Comparison of ENCODE assay signal across 8 mouse cellular contexts in the genomic region with DNA sequence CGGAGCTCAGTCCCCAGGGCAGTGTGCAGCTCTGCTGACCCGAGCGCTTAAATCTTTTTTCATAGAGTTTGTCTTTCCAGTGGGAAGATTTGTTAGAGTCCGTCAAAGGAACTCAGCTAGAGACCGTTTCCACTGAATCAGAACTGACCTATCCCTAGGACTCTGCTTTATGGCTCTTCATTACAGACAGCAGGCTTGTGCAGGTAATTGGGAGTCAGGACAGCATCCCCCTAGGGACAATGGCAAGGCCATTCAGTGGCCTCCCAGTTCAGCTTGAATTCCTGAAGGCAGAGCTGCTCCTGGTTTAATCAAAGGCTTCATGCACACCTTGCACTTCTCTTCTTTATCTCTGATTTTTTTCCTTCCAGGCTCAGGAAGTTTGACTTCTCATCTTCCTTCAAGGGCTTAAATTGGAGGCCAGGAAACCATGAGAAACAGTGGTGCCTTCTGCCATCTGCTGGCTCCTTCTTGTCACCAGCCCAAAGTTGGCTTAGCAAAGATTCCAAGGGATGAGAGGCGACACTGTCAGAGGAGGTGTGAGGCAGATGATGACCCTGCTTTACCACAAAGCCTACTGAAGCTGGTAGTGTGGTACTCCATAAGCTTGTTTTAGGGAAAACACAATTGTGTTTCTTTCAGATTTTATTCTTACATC.
DNase-seq lines count a peak whose midpoint lies in the region; ATAC-seq lines count a peak whose summit lies in the region.

No protein-coding gene starts in this region.

- H3K4me3 ChIP-seq in hindbrain, embryonic 14.5 days (replicated peaks; ENCODE audit: low read length), result no peak overlapping the region

- WGBS in hindbrain, embryonic 14.5 days, result 69% methylated on average over 6 of the region's 6 CpGs

- H3K36me3 ChIP-seq in hindbrain, embryonic 14.5 days (replicated peaks; ENCODE audit: control insufficient read depth, insufficient read depth), result no peaks in the 10 kb centered on the region

- no peak overlapping the region for H3K9ac ChIP-seq in hindbrain, embryonic 14.5 days

- no peak overlapping the region for H3K27ac ChIP-seq in hindbrain, embryonic 14.5 days

- no peaks in the 10 kb centered on the region for H3K9me3 ChIP-seq in hindbrain, embryonic 14.5 days (ENCODE audit: control insufficient read depth, low read length)

- DNase-seq in adrenal gland, postnatal 10 days, result peak; percentile 17
- DNase-seq in adrenal gland, adult 2 months, result no peak
- DNase-seq in right cerebral cortex, adult 18-20 months, result peak; percentile 70
- no peak for DNase-seq in right cerebral cortex, postnatal 14 days
- peak; percentile 70 for DNase-seq in hindbrain, embryonic 14.5 days (ENCODE audit: low spot score)
- DNase-seq in lung, postnatal 36 days, result peak; percentile 32
- no peak for DNase-seq in thymus, postnatal 25 days
- no peak for DNase-seq in thymus, postnatal 10 days (ENCODE audit: low spot score in 2 of 2)

- no peaks in the 10 kb centered on the region for H3K27me3 ChIP-seq in hindbrain, embryonic 14.5 days (ENCODE audit: control insufficient read depth, insufficient read depth, low read length)

- H3K4me2 ChIP-seq in hindbrain, embryonic 14.5 days (replicated peaks), result no peak overlapping the region

- no peak for ATAC-seq in hindbrain, embryonic 14.5 days (ENCODE audit: low FRiP score)

- no peaks in the 10 kb centered on the region for H3K4me1 ChIP-seq in hindbrain, embryonic 14.5 days (replicated peaks; ENCODE audit: control insufficient read depth, insufficient read depth, low read length)

Comparison
In these comparisons a context has a peak if more than half of its experiments do, and no peak if none do; other contexts are left out.
1. DNase-seq: peak in adrenal gland, postnatal 10 days (single experiment), right cerebral cortex, adult 18-20 months (single experiment), hindbrain, embryonic 14.5 days (single experiment) and lung, postnatal 36 days (single experiment); none in adrenal gland, adult 2 months (single experiment), right cerebral cortex, postnatal 14 days (single experiment), thymus, postnatal 25 days (single experiment) and thymus, postnatal 10 days (0 of 2).